Mouse (Mus musculus): ENCODE data around the gene Htr2b.

DNA sequence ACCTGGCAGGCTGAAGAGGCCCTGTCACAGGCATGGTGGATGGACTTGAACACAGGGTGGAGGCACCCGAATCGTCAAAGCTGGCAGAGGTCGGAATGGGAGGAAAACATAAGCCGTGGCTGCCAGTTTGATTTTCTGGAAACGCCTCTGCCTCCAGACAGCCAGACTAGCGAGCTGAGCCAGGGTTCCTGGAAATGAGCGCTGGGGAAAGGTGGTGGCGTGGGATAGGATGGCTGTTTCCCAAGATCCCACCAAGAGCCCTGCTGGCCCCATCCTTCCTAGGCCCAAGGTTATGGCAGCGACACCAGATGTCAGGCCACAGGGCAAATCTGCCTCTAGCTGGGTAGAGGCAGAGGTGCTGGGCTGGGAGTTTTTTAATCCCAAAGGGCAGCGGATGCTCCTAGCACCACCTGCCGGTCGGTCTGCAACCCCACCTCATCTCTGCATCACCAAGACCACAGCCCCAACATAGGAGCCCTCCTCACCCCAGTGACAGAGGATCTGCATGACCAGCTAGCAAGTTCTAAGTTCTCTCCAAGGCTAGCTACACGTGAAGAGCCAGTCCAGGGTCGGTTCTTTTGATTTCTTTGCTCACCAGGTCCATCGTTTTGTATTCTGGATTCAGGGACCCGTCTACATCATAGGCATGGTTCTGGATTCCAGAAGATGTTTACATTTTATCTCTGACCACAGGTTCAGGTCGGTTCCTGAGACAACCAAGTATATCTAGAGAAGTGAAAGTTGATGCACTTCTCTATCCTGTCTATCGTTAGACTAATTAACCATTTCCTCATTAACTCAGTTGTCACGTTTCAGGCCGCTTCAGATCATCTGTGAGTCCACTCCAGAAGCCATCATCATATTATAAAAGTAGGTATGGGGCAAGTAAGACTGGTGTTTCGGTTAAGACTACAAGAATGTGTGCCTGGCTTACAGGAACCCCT, 32.5 kb upstream of the Htr2b start:
- TF ChIP-seq CTCF (IDR thresholded peaks at IDR 0.05; ENCODE audit: low read depth, low read length) (peak; percentile 19; the same call in 1 of the 2 replicates), POLR2A (IDR thresholded peaks at IDR 0.05; ENCODE audit: extremely low read depth, insufficient read depth, low read length) (no peak)

Data from liver, adult 2 months (tissue).